Mouse (Mus musculus) testis, adult 2 months (tissue): ENCODE measurements around the gene Kiz.

Experiments
- CTCF ChIP-seq: fragments of 200-500 bp; IDR thresholded peaks from 2 replicates; pipeline ENCODE4 v1.5.1; 2012; ENCODE audit warnings: low read depth, mild to moderate bottlenecking, inconsistent platforms, low read length, moderate library complexity; ENCODE audit not compliant: control insufficient read depth, insufficient read depth, insufficient replicate concordance
- POLR2A ChIP-seq: fragments of 200-500 bp; IDR thresholded peaks from 2 replicates; pipeline ENCODE4 v1.6.1; 2012; ENCODE audit warnings: low read depth, mild to moderate bottlenecking, inconsistent platforms, low read length, moderate library complexity; ENCODE audit not compliant: control insufficient read depth

DNA sequence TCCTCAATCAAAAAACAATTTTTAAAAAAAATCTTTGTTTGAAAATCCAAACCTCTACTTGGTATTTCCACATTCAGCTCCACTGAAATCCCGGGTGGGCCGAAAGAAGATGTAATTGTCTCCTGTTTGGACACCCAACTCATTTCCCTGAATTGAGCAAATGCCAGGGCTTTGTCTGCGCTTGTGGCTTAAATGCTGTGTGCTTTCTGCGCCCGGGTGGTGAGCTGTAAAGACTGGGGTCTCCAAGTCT lies 21.7 kb upstream of the Kiz start:
- TF ChIP-seq CTCF (no peak), POLR2A (no peak)
